In genomic region chr11:74838441-74838840, GRCm38 (mm10) we compare ENCODE assay signal across 8 mouse cellular contexts. TPM values are rescaled to one million over a fixed set of nuclear protein-coding genes. Genes with fewer than 3 reads are reported as not detected.
A peak's percentile ranks its signal among the peaks of the same experiment; 100 is the strongest.
DNase-seq lines count a peak whose midpoint lies in the region; ATAC-seq lines count a peak whose summit lies in the region.

No protein-coding gene starts in this region.

- peaks cover 39% of the 10 kb centered on the region for H3K4me1 ChIP-seq in lung, embryonic 16.5 days (replicated peaks; ENCODE audit: control insufficient read depth, insufficient read depth, low read length)

- peak overlapping the region; percentile 90 for H3K4me2 ChIP-seq in lung, embryonic 16.5 days (ENCODE audit: low read depth, low read length)

- ATAC-seq in hematopoietic stem cell, adult 5-6 weeks (replicated peaks in 1 of 2; ENCODE audit: insufficient read depth in 1 of 2, low FRiP score in 2 of 2, low TSS enrichment in 1 of 2, low read depth in 1 of 2, poor library complexity in 2 of 2, severe bottlenecking in 2 of 2) = peak; percentile 51 to 56
- peak; percentile 83 for ATAC-seq in lung, embryonic 16.5 days (ENCODE audit: low read depth)

- WGBS in lung, embryonic 16.5 days = under 1% methylated on average over 35 of the region's 35 CpGs

- no peaks in the 10 kb centered on the region for H3K36me3 ChIP-seq in lung, embryonic 16.5 days (ENCODE audit: control insufficient read depth, insufficient read depth, low read length)

- peak overlapping the region; percentile 91 for H3K27ac ChIP-seq in lung, embryonic 16.5 days (ENCODE audit: low read length)

- peak; percentile 94 for DNase-seq in MN1 (ENCODE audit: low spot score)
- DNase-seq in cerebellum, adult 8-10 months = peak; percentile 92
- peak; percentile 90 for DNase-seq in forelimb bud, embryonic 11.5 days (ENCODE audit: low read depth, low spot score)
- DNase-seq in layer of hippocampus, adult 9-11 months = peak; percentile 94
- peak; percentile 90 for DNase-seq in ovary, postnatal 14 days (ENCODE audit: low spot score)
- DNase-seq in thymus, postnatal 14 days = peak; percentile 96

- H3K9ac ChIP-seq in lung, embryonic 16.5 days (ENCODE audit: low read length) = peak overlapping the region; percentile 61

- H3K4me3 ChIP-seq in lung, embryonic 16.5 days (ENCODE audit: low read length) = peak overlapping the region; percentile 65

- H3K27me3 ChIP-seq in lung, embryonic 16.5 days (ENCODE audit: control insufficient read depth, insufficient read depth, low read depth, low read length) = no peaks in the 10 kb centered on the region

- H3K9me3 ChIP-seq in lung, embryonic 16.5 days (ENCODE audit: control insufficient read depth, low read length) = no peaks in the 10 kb centered on the region

RNA-seq across cellular contexts. Expression of gene Mnt, which starts 7.7 kb away (rescaled TPM):
- total RNA-seq in hematopoietic stem cell, adult 5-6 weeks (2017) = 6.3 and 8.3 TPM in 2 replicates
- 3.0 and 3.1 TPM in 2 replicates for polyA plus RNA-seq in lung, embryonic 16.5 days (2015; fragmentation: Nextera tagmentation; extraction: Ambion mirVana)

RNA-seq across cellular contexts. Expression of gene Sgsm2, which starts 58.4 kb away (rescaled TPM):
- 4.6 and 5.6 TPM in 2 replicates for total RNA-seq in hematopoietic stem cell, adult 5-6 weeks (2017)
- 3.4 and 4.2 TPM in 2 replicates for polyA plus RNA-seq in lung, embryonic 16.5 days (2015; fragmentation: Nextera tagmentation; extraction: Ambion mirVana)

RNA-seq across cellular contexts. Expression of gene Tsr1, which starts 59.4 kb away (rescaled TPM):
- 80.9 and 87.1 TPM in 2 replicates for total RNA-seq in hematopoietic stem cell, adult 5-6 weeks (2017)
- 32.3 and 34.3 TPM in 2 replicates for polyA plus RNA-seq in lung, embryonic 16.5 days (2015; fragmentation: Nextera tagmentation; extraction: Ambion mirVana)

Comparison
In these comparisons a context has a peak if more than half of its experiments do, and no peak if none do; other contexts are left out.
1. Peak in every context shown above with its lines: DNase-seq, ATAC-seq, H3K4me3 ChIP-seq and H3K27ac ChIP-seq.